Mouse (Mus musculus): Measurements from ENCODE around the gene Spag17. TPM values are rescaled to one million over a fixed set of nuclear protein-coding genes. Genes with fewer than 3 reads are reported as not detected.

Gene Spag17
- polyA plus RNA-seq, 1 experiment from 2014 or later, result not detected

DNA sequence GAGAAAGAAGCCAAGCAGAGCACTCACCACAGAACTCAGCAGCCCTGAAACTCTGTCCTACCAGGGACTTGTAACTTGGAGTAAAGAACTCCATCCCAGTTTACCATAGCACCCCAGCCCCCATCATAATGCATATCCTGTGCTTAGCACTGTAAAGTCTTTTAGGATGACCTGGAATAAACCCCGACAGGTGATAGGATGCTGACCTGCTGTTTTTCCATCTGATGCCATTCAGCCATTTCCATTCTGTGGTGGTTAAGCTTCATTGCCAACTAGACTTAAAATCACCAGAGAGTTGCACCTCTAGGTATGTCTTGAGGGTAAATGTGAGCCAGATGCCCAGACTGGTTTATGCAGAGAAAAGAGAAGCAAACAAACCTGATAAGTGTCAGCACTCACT, 189.2 kb downstream of the Spag17 start:
- Histone ChIP-seq H3K4me3 (ENCODE audit: low read depth, low read length) (no peak overlapping the region), H3K27me3 (ENCODE audit: control insufficient read depth, insufficient read depth, low read length) (no peaks in the 10 kb centered on the region), H3K9me3 (ENCODE audit: control insufficient read depth, low read depth, low read length) (no peaks in the 10 kb centered on the region), H3K9ac (replicated peaks; ENCODE audit: low read depth, low read length) (no peak overlapping the region), H3K4me1 (ENCODE audit: control insufficient read depth, insufficient read depth, low read length) (no peaks in the 10 kb centered on the region), H3K27ac (ENCODE audit: low read length) (no peak overlapping the region), H3K36me3 (ENCODE audit: control insufficient read depth, insufficient read depth, low read length) (no peaks in the 10 kb centered on the region), H3K4me2 (replicated peaks; ENCODE audit: low read depth, low read length) (no peak overlapping the region)
- WGBS, result 81% methylated on average over 1 of the region's 1 CpGs
- ATAC-seq (ENCODE audit: insufficient number of reproducible peaks, insufficient read depth, low FRiP score, low read depth), result no peak

DNA sequence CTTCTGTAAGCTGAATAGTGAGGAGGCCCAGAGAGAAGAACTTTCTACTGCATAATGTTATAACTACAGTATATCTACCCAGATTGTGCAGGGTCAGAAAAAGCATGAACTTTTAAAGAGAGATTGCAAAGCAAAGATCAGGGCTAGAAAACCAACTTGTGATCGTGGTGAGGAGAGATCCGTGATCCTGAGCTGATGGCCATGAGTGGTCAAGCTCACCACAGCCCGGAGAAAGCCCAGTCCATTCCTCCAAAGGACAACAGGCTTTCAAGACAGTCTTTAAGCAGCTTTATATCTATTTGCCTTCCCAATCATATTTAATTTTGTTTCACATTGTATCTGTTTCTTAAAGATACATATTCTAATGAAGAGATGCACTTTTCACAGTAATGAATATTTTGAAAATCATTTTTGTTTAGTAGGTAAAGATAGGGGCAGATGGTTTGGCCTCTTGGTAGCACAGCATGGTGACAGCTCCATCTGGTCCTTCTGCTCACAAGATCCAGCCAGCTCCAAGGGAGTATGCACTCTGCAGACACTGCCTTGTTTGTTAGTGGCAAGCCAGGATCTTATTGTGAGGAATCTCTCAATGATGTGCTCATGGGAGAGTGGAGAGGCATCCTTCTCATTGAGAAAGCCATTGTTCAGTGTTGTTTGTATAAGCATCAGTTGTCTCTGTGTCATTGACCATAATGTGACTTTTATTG, 217.3 kb downstream of the Spag17 start:
- no peak for ATAC-seq (ENCODE audit: insufficient number of reproducible peaks, insufficient read depth, low FRiP score, low read depth)
- Histone ChIP-seq H3K9ac (replicated peaks; ENCODE audit: low read depth, low read length) (no peak overlapping the region), H3K4me3 (ENCODE audit: low read depth, low read length) (no peak overlapping the region), H3K9me3 (ENCODE audit: control insufficient read depth, low read depth, low read length) (no peaks in the 10 kb centered on the region), H3K4me1 (ENCODE audit: control insufficient read depth, insufficient read depth, low read length) (no peaks in the 10 kb centered on the region), H3K27me3 (ENCODE audit: control insufficient read depth, insufficient read depth, low read length) (no peaks in the 10 kb centered on the region), H3K36me3 (ENCODE audit: control insufficient read depth, insufficient read depth, low read length) (no peaks in the 10 kb centered on the region), H3K4me2 (replicated peaks; ENCODE audit: low read depth, low read length) (no peak overlapping the region), H3K27ac (ENCODE audit: low read length) (no peak overlapping the region)
- 87% methylated on average over 3 of the region's 3 CpGs for WGBS

DNA sequence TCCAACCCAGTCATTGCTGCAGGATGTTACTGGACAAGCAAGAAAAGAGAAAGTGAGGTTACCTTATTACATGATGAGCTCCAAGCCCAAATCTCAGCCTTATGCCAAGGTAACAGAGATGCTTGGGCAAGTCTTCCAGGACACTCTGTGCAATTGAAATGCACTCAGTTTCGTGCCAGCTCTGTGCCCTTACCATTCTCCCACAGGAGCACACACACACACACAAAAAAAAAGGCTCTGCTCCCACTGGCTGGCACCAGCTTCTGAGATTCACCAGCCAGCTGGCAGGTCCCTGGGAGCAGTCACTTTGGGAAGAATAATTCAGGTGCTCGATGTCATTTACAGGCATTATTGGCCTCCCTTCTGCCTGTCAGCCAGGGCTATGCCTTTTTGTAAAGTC, 221.5 kb downstream of the Spag17 start:
- H3K9ac ChIP-seq (replicated peaks; ENCODE audit: low read depth, low read length), result no peak overlapping the region
- WGBS, result 87% methylated on average over 2 of the region's 2 CpGs
- H3K27me3 ChIP-seq (ENCODE audit: control insufficient read depth, insufficient read depth, low read length), result no peaks in the 10 kb centered on the region
- ATAC-seq (ENCODE audit: insufficient number of reproducible peaks, insufficient read depth, low FRiP score, low read depth), result no peak
- no peaks in the 10 kb centered on the region for H3K36me3 ChIP-seq (ENCODE audit: control insufficient read depth, insufficient read depth, low read length)
- no peak overlapping the region for H3K4me3 ChIP-seq (ENCODE audit: low read depth, low read length)
- H3K4me1 ChIP-seq (ENCODE audit: control insufficient read depth, insufficient read depth, low read length), result no peaks in the 10 kb centered on the region
- no peaks in the 10 kb centered on the region for H3K9me3 ChIP-seq (ENCODE audit: control insufficient read depth, low read depth, low read length)
- H3K27ac ChIP-seq (ENCODE audit: low read length), result no peak overlapping the region
- no peak overlapping the region for H3K4me2 ChIP-seq (replicated peaks; ENCODE audit: low read depth, low read length)

DNA sequence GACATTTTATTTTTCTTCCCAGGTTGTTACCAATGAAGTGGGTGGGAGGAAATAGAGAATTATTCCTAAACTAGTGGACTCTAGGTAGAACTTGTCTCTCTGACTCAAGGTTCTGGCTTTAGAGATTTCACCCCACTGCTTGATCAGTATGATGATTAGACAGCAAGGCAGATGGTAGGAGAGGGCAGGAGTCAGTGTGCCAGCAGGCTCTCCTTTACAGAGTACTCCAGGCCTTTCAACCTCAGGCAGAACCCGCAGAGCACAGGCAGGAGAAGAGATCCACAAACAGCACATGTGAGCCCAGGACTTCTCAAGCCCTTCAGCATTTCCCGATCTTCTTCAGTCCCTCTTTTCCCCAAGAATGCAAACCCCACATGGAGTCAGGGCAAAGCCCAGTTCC, 233.5 kb downstream of the Spag17 start:
- no peak for ATAC-seq (ENCODE audit: insufficient number of reproducible peaks, insufficient read depth, low FRiP score, low read depth)
- no peaks in the 10 kb centered on the region for H3K9me3 ChIP-seq (ENCODE audit: control insufficient read depth, low read depth, low read length)
- H3K9ac ChIP-seq (replicated peaks; ENCODE audit: low read depth, low read length), result no peak overlapping the region
- WGBS, result 75% methylated on average over 2 of the region's 2 CpGs
- H3K4me2 ChIP-seq (replicated peaks; ENCODE audit: low read depth, low read length), result no peak overlapping the region
- no peak overlapping the region for H3K27ac ChIP-seq (ENCODE audit: low read length)
- H3K4me3 ChIP-seq (ENCODE audit: low read depth, low read length), result no peak overlapping the region
- H3K27me3 ChIP-seq (ENCODE audit: control insufficient read depth, insufficient read depth, low read length), result no peaks in the 10 kb centered on the region
- H3K36me3 ChIP-seq (ENCODE audit: control insufficient read depth, insufficient read depth, low read length), result no peaks in the 10 kb centered on the region
- no peaks in the 10 kb centered on the region for H3K4me1 ChIP-seq (ENCODE audit: control insufficient read depth, insufficient read depth, low read length)

DNA sequence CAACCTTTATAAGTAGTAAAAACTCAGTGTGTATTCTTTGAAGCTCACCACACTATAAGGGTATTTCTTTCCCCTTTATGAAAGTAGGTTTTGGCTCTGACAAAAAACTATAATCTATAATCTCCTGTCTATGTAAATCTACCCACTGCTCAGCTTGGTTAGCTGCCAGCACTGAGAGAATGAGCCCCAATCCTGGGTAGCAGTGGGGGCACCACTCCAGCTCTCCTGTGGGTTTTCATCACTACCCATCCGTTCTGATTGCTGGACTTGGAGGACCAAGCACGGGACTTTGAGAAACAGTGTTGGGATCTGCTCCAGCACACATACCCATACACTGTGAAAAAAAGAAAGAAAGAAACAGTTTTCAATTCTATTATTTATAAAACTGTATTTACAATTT, 236.8 kb downstream of the Spag17 start:
- no peak overlapping the region for H3K4me2 ChIP-seq (replicated peaks; ENCODE audit: low read depth, low read length)
- H3K27me3 ChIP-seq (ENCODE audit: control insufficient read depth, insufficient read depth, low read length), result no peaks in the 10 kb centered on the region
- H3K9ac ChIP-seq (replicated peaks; ENCODE audit: low read depth, low read length), result no peak overlapping the region
- H3K9me3 ChIP-seq (ENCODE audit: control insufficient read depth, low read depth, low read length), result no peaks in the 10 kb centered on the region
- no peak overlapping the region for H3K27ac ChIP-seq (ENCODE audit: low read length)
- no peaks in the 10 kb centered on the region for H3K4me1 ChIP-seq (ENCODE audit: control insufficient read depth, insufficient read depth, low read length)
- no peak for ATAC-seq (ENCODE audit: insufficient number of reproducible peaks, insufficient read depth, low FRiP score, low read depth)
- H3K4me3 ChIP-seq (ENCODE audit: low read depth, low read length), result no peak overlapping the region
- 59% methylated on average over 2 of the region's 2 CpGs for WGBS
- no peaks in the 10 kb centered on the region for H3K36me3 ChIP-seq (ENCODE audit: control insufficient read depth, insufficient read depth, low read length)

DNA sequence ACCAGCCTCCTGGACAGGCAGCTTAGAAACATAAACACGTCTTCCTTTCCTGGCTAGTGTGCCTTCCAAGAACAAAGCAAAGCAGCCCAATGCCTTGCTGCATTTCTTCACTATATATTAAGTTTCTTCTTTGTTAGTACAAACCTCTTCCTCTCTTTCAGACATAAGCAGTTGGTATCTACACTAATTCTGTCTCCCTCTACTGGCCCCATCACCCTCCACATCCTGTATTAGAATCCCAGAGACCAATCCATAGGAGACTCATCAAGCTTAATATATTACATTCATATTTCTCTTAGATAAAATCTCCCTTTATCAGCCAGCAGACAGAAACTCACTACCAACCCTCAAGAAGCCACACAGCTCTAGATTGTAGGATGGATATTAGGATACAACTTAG, 237.2 kb downstream of the Spag17 start:
- Histone ChIP-seq H3K27ac (ENCODE audit: low read length) (no peak overlapping the region), H3K27me3 (ENCODE audit: control insufficient read depth, insufficient read depth, low read length) (no peaks in the 10 kb centered on the region), H3K36me3 (ENCODE audit: control insufficient read depth, insufficient read depth, low read length) (no peaks in the 10 kb centered on the region), H3K9me3 (ENCODE audit: control insufficient read depth, low read depth, low read length) (no peaks in the 10 kb centered on the region), H3K4me2 (replicated peaks; ENCODE audit: low read depth, low read length) (no peak overlapping the region), H3K9ac (replicated peaks; ENCODE audit: low read depth, low read length) (no peak overlapping the region), H3K4me1 (ENCODE audit: control insufficient read depth, insufficient read depth, low read length) (no peaks in the 10 kb centered on the region), H3K4me3 (ENCODE audit: low read depth, low read length) (no peak overlapping the region)
- 33% methylated on average over 1 of the region's 1 CpGs for WGBS
- ATAC-seq (ENCODE audit: insufficient number of reproducible peaks, insufficient read depth, low FRiP score, low read depth), result no peak

DNA sequence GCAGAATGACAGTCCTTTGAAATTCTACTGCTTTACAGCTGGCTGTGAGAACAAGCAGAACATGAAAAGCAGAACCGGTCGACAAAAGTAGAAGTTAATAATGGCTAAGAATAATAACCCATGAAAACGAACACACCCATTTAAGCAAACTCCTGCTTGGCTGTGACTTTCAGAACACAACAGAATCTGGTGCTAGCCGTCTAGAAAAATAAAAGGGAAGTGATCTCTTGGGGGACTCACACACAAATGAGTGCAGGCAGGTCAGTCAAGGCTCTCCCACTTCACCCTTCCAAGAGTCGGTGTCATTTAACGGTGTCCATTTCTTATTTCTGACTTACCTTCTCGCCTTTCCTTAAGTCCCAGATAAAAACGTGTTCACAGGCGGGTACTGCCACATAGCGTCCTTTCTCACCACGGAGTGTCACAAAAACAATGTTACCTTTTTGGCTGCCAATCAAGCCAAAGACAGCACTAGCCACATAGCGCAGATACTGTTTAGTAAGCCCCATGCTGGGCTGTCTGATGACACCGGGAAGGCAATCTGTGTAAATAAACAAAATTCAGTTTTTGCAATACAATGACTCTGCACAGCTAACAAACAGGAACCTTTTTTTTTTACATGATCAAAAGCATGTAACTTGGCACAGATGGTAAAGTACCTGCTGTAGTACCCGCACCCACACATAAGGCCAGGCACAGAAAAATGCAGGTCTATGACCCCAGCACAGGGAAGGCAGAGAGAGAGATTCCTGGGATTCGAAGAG, 275.7 kb downstream of the Spag17 start:
- Histone ChIP-seq H3K9ac (replicated peaks; ENCODE audit: low read depth, low read length) (no peak overlapping the region), H3K36me3 (ENCODE audit: control insufficient read depth, insufficient read depth, low read length) (peaks cover 28% of the 10 kb centered on the region), H3K4me1 (ENCODE audit: control insufficient read depth, insufficient read depth, low read length) (peaks cover 7% of the 10 kb centered on the region; the same call in 1 of the 2 replicates), H3K4me3 (ENCODE audit: low read depth, low read length) (peak overlapping the region; percentile 84), H3K9me3 (ENCODE audit: control insufficient read depth, low read depth, low read length) (no peaks in the 10 kb centered on the region), H3K27ac (ENCODE audit: low read length) (no peak overlapping the region), H3K4me2 (replicated peaks; ENCODE audit: low read depth, low read length) (peak overlapping the region; percentile 54), H3K27me3 (ENCODE audit: control insufficient read depth, insufficient read depth, low read length) (no peaks in the 10 kb centered on the region)
- 81% methylated on average over 15 of the region's 15 CpGs for WGBS
- ATAC-seq (ENCODE audit: insufficient number of reproducible peaks, insufficient read depth, low FRiP score, low read depth), result no peak

DNA sequence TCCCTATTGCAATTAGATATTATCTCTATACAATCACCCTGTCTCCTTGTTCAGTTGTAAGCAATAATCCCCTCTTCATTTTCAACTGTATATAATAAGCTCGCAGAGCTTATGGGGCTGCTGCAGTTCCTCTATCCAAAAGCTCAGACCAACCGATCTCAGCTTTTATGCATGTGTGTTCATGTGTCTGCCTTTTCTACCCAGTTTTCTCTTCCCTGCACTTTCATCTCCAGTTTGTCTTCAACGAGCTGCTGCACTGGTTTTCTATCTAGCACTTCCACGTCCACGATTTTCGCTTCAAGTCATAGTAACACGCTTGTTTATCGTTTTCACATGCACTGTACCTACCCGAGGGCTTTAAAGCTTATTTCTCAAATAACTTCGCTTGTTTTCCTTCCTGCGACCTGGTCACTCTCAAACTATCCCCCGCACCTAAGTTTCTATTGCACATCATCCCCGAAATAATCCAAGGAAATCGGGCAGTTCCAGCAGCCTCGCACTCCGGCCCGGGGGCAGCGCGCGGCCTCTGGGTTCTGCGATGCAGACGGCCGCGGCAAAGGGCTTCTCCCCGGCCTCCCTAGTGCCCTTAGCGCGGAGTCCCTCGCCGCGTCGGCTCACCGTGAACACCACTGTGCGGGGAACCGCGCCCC, 276.6 kb downstream of the Spag17 start:
- Histone ChIP-seq H3K4me3 (ENCODE audit: low read depth, low read length) (peak overlapping the region; percentile 84), H3K27me3 (ENCODE audit: control insufficient read depth, insufficient read depth, low read length) (no peaks in the 10 kb centered on the region), H3K4me1 (ENCODE audit: control insufficient read depth, insufficient read depth, low read length) (peaks cover 7% of the 10 kb centered on the region; the same call in 1 of the 2 replicates), H3K36me3 (ENCODE audit: control insufficient read depth, insufficient read depth, low read length) (peaks cover 21% of the 10 kb centered on the region), H3K4me2 (replicated peaks; ENCODE audit: low read depth, low read length) (peak overlapping the region; percentile 54), H3K27ac (ENCODE audit: low read length) (no peak overlapping the region), H3K9me3 (ENCODE audit: control insufficient read depth, low read depth, low read length) (no peaks in the 10 kb centered on the region), H3K9ac (replicated peaks; ENCODE audit: low read depth, low read length) (peak overlapping the region; percentile 77)
- no peak for ATAC-seq (ENCODE audit: insufficient number of reproducible peaks, insufficient read depth, low FRiP score, low read depth)
- WGBS, result 1% methylated on average over 35 of the region's 35 CpGs
